Mouse (Mus musculus): ENCODE measurements around the gene Nme4. TPM values are rescaled to one million over a fixed set of nuclear protein-coding genes. Genes with fewer than 3 reads are reported as not detected.

Gene Nme4
- polyA plus RNA-seq, 1 experiment from 2014 or later, result 122 TPM

DNA sequence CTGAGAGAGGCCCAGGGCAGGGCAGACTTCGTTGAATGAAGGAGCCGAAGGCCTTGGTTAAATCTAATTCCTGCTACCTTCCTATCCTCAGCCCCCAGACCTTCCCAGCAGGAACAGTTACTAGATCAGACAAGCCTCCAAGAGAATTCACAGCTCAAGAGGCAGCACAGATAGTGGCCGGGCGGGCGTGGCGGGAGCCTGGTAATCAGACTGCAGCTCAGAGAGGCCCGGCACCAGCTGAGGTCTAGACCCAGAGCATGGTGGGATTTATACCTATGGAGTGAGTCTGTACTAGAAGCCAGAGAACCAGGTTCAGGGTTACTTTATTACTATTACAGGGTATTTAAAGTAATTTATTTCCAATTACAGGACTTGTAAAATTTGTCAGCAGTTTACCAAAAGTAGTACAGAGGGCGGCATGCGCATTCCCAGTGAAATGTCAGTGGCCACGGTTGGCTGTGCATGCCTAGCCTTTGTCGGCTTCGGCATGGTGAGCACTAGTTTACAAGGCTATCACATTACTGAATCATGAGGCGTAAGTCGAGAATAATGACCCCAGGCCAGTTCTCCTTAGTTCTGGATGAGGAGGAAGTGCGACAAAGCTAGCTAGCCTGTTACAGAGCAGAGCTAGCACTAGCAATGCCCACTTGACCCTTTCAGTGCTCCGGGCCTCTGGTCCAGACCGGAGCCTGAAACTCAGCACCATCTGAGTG lies 41.1 kb downstream of the Nme4 start:
- no peak overlapping the region for H3K9ac ChIP-seq
- H3K9me3 ChIP-seq, result no peaks in the 10 kb centered on the region
- no peak overlapping the region for H3K27ac ChIP-seq
- H3K4me3 ChIP-seq, result no peak overlapping the region
- H3K36me3 ChIP-seq, result peaks cover 29% of the 10 kb centered on the region
- 47% methylated on average over 17 of the region's 17 CpGs for WGBS
- no peaks in the 10 kb centered on the region for H3K27me3 ChIP-seq
- ATAC-seq (ENCODE audit: insufficient number of reproducible peaks, insufficient read depth, low FRiP score, low TSS enrichment), result no peak
- no peak overlapping the region for H3K4me2 ChIP-seq (replicated peaks)
- H3K4me1 ChIP-seq, result peaks cover 13% of the 10 kb centered on the region; the same call in 1 of the 2 replicates

DNA sequence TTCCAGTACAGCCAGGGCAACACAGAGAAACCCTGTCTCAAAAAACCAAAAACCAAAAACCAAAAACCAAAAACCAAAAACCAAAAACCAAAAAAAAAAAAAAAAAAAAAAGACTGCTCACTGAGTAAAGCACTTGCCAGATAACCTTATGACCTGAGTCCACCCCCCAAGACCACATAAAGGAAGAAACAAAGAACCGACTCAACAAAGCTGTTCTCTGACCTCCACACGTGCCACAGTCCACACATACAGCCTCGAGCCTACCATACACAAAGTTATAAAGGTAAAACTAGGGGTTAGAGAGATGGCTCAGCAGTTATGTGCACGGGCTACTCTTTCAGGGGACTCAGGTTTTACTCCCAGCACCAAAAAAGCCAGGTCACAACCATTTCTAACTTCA lies 42.7 kb downstream of the Nme4 start:
- ATAC-seq (ENCODE audit: insufficient number of reproducible peaks, insufficient read depth, low FRiP score, low TSS enrichment), result no peak
- Histone ChIP-seq H3K27me3 (no peaks in the 10 kb centered on the region), H3K4me1 (peaks cover 13% of the 10 kb centered on the region; the same call in 1 of the 2 replicates), H3K4me2 (replicated peaks) (no peak overlapping the region), H3K9me3 (no peaks in the 10 kb centered on the region), H3K4me3 (no peak overlapping the region), H3K27ac (no peak overlapping the region), H3K36me3 (peaks cover 22% of the 10 kb centered on the region; the same call in 1 of the 2 replicates), H3K9ac (no peak overlapping the region)
- 94% methylated on average over 4 of the region's 4 CpGs for WGBS

DNA sequence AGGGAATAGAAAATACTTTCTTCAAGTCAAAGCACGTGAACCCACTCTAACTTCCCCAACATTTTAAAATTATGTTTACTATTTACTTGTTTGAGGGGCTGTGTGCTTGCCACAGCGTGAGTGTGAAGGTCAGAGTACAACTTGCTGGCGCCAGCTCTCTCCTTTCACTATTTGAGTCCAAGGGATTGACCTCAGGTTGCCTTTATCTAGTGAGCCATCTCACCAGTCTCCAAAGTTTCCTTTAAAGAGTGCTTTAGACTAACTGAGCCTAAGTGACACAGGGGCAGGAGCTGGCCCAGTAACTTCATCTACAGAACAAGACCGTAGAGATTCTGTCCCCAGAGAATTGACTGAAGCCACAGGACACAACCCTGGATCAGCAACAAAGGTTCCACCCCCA lies 43.3 kb downstream of the Nme4 start:
- no peaks in the 10 kb centered on the region for H3K27me3 ChIP-seq
- no peaks in the 10 kb centered on the region for H3K9me3 ChIP-seq
- H3K9ac ChIP-seq, result no peak overlapping the region
- ATAC-seq (ENCODE audit: insufficient number of reproducible peaks, insufficient read depth, low FRiP score, low TSS enrichment), result no peak
- H3K4me2 ChIP-seq (replicated peaks), result no peak overlapping the region
- WGBS, result 88% methylated on average over 4 of the region's 4 CpGs
- H3K4me1 ChIP-seq, result peaks cover 13% of the 10 kb centered on the region; the same call in 1 of the 2 replicates
- H3K27ac ChIP-seq, result no peak overlapping the region
- no peak overlapping the region for H3K4me3 ChIP-seq
- H3K36me3 ChIP-seq, result peaks cover 22% of the 10 kb centered on the region; the same call in 1 of the 2 replicates

DNA sequence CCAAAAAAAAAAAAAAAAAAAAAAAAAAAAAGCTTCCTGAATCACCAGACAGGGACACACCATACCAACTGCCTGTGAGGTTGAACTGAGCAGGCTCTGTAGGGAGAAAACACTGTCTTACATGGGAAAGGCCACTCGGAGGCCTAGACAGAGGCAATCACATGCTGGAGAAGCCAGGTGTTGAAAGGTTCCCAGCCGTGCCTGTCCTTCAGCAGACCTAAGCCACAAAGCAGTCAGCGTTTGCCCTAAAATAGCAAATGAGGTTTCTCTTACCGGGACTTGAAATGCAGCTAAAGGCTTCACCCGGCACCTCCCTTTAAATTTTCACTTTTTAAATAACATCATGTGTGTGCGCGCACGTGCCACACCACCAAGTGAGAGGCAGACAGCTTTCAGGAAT lies 47.3 kb downstream of the Nme4 start:
- no peak overlapping the region for H3K4me3 ChIP-seq
- H3K9ac ChIP-seq, result no peak overlapping the region
- no peaks in the 10 kb centered on the region for H3K4me1 ChIP-seq
- WGBS, result 86% methylated on average over 8 of the region's 8 CpGs
- H3K9me3 ChIP-seq, result no peaks in the 10 kb centered on the region
- ATAC-seq (ENCODE audit: insufficient number of reproducible peaks, insufficient read depth, low FRiP score, low TSS enrichment), result no peak
- no peak overlapping the region for H3K27ac ChIP-seq
- peaks cover 3% of the 10 kb centered on the region; the same call in 1 of the 2 replicates for H3K36me3 ChIP-seq
- no peaks in the 10 kb centered on the region for H3K27me3 ChIP-seq
- H3K4me2 ChIP-seq (replicated peaks), result no peak overlapping the region

DNA sequence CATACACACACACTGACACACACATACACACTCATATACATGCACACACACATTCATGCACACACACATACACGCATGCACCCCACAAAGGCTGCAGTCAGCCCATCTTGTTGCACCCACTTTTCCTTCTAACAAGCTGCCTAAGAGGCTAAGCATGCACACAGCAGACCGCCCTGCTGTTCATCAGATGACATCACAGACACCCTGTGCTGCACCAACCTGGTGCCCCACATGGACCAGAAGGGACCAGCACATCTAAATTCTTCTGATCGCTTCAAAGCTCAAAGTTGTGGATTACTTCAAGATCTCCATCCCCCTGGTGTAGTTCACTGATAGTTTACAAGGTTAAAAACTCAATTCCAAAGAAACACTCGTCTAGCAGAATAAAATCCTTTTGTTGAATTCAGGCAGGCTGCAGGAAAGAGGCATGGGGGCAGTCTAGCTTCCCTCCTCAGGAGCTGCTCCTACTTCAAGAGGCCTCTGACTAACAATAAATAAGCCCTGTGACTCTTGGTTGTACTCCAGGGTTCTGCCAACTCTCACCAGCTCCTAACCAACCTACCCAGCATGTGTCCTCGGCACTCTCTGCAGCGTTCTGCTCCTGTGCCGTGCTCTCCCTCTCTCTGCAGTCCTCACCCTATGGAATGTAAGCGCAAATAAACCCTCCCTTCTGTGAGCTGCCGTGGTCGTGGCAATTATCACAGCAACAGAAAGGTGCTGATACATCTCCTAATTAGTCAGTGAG lies 49.0 kb downstream of the Nme4 start:
- ATAC-seq (ENCODE audit: insufficient number of reproducible peaks, insufficient read depth, low FRiP score, low TSS enrichment), result no peak
- Histone ChIP-seq H3K4me1 (no peaks in the 10 kb centered on the region), H3K9me3 (no peaks in the 10 kb centered on the region), H3K9ac (no peak overlapping the region), H3K27ac (no peak overlapping the region), H3K4me2 (replicated peaks) (no peak overlapping the region), H3K4me3 (no peak overlapping the region), H3K36me3 (0 out of 2 replicates have a peak, but pooled peaks cover 3% of the 10 kb centered on the region), H3K27me3 (no peaks in the 10 kb centered on the region)
- WGBS, result 62% methylated on average over 10 of the region's 10 CpGs

DNA sequence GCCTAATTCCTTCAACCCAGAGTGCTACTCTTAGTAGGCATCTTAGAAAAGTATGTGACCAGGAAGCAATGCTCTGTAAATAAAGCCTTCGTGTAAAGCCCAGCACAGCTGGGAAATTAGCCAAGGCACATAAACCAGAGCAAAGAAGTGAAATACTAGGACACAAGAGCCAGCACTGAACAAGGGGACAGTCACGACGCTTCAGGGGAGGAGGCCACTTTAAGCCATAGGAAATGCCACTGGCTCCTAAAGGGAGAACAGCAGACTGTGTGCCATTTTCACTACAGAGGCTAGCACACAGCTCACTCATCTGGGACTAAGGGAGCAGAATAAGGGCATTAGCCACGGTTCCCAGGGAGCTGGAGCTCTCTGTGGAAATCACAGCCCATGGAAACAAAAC lies 50.1 kb downstream of the Nme4 start:
- no peak overlapping the region for H3K4me2 ChIP-seq (replicated peaks)
- H3K9me3 ChIP-seq, result no peaks in the 10 kb centered on the region
- H3K27me3 ChIP-seq, result no peaks in the 10 kb centered on the region
- H3K4me1 ChIP-seq, result no peaks in the 10 kb centered on the region
- WGBS, result 60% methylated on average over 4 of the region's 4 CpGs
- 0 out of 2 replicates have a peak, but pooled peaks cover under 1% of the 10 kb centered on the region for H3K36me3 ChIP-seq
- ATAC-seq (ENCODE audit: insufficient number of reproducible peaks, insufficient read depth, low FRiP score, low TSS enrichment), result no peak
- H3K27ac ChIP-seq, result no peak overlapping the region
- H3K4me3 ChIP-seq, result no peak overlapping the region
- no peak overlapping the region for H3K9ac ChIP-seq

DNA sequence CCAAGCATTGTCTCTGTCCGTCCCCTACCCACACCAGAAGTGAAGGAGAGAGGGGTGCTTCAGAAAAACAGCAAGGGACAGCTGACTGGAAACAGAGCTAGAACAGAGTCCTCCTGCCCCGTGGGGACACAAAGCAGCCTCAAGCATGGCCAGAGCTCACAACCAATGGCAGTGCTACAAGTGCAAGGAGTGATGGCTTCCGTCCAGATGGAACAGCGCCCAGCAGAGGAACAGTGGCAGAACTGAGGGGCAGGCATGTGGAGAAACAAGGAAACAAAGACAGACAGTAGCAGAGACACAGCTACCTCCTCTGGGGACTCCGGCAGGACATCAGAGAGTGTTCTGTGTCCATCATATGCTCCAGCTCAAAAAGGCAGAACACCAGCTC lies 52.2 kb downstream of the Nme4 start:
- Histone ChIP-seq H3K36me3 (no peaks in the 10 kb centered on the region), H3K27ac (no peak overlapping the region), H3K4me3 (no peak overlapping the region), H3K27me3 (no peaks in the 10 kb centered on the region), H3K9me3 (no peaks in the 10 kb centered on the region), H3K9ac (no peak overlapping the region; the same call in 1 of the 2 replicates), H3K4me2 (replicated peaks) (no peak overlapping the region), H3K4me1 (no peaks in the 10 kb centered on the region)
- 70% methylated on average over 5 of the region's 5 CpGs for WGBS
- no peak for ATAC-seq (ENCODE audit: insufficient number of reproducible peaks, insufficient read depth, low FRiP score, low TSS enrichment)

DNA sequence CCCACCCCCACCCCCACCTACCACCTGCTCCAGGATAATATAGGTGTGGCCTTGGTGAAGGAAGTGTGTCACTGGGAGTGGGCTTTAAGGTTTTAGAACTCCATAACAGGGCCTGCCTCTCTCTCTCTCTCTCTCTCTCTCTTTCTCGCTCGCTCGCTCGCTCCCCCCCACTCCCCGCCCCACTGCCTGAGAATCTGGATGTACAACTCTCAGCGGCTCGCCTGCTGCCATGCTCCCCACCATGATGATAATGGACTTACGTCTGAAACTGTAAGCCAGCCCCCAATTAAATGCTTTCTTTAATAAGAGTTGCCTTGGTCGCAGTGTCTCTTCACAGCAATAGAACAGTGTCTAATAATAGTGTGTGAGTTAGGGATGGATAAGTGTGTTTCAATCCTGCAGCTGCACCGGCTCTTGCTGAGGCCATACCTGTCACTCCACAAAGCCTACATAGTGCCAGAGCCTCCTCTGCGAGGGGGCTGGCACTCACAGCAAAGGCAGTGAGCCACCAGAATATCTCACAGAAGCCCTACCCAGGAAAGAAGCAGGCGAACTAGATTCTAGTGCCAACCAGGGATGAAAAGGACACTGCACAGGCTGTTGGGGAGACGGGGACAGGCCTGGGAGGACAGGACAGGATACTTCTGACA lies 52.7 kb downstream of the Nme4 start:
- no peaks in the 10 kb centered on the region for H3K4me1 ChIP-seq
- H3K4me3 ChIP-seq, result no peak overlapping the region
- no peak overlapping the region for H3K4me2 ChIP-seq (replicated peaks)
- H3K27me3 ChIP-seq, result no peaks in the 10 kb centered on the region
- no peak overlapping the region for H3K27ac ChIP-seq
- H3K9ac ChIP-seq, result no peak overlapping the region
- 0 out of 2 replicates have a peak, but pooled peaks cover 1% of the 10 kb centered on the region for H3K36me3 ChIP-seq
- 74% methylated on average over 13 of the region's 13 CpGs for WGBS
- no peak for ATAC-seq (ENCODE audit: insufficient number of reproducible peaks, insufficient read depth, low FRiP score, low TSS enrichment)
- H3K9me3 ChIP-seq, result no peaks in the 10 kb centered on the region

Other genes with a start within 250 kb of the Nme4 start
- 36.3 and 42.0 TPM in 2 replicates for gene Wdr90, start 234.1 kb downstream of the Nme4 start, polyA plus RNA-seq (2016; fragmentation: Nextera tagmentation; extraction: Ambion mirVana)
- gene Mcrip2, start 226.8 kb downstream of the Nme4 start, polyA plus RNA-seq (2016; fragmentation: Nextera tagmentation; extraction: Ambion mirVana), result 9.0 and 10.1 TPM in 2 replicates
- gene Mettl26, start 220.5 kb downstream of the Nme4 start, polyA plus RNA-seq (2016; fragmentation: Nextera tagmentation; extraction: Ambion mirVana), result 56.8 and 57.0 TPM in 2 replicates
- 0.45 and 0.62 TPM in 2 replicates for gene Wfikkn1, start 214.7 kb downstream of the Nme4 start, polyA plus RNA-seq (2016; fragmentation: Nextera tagmentation; extraction: Ambion mirVana)
- 37.4 and 40.9 TPM in 2 replicates for gene Rab40c, start 175.9 kb downstream of the Nme4 start, polyA plus RNA-seq (2016; fragmentation: Nextera tagmentation; extraction: Ambion mirVana)
- gene Pigq, start 150.7 kb downstream of the Nme4 start, polyA plus RNA-seq (2016; fragmentation: Nextera tagmentation; extraction: Ambion mirVana), result 49.9 and 51.7 TPM in 2 replicates
- 0.14 and 0.69 TPM in 2 replicates for gene Nhlrc4, start 150.6 kb downstream of the Nme4 start, polyA plus RNA-seq (2016; fragmentation: Nextera tagmentation; extraction: Ambion mirVana)
- 0.14 and 0.20 TPM in 2 replicates for gene A930017K11Rik, start 143.0 kb downstream of the Nme4 start, polyA plus RNA-seq (2016; fragmentation: Nextera tagmentation; extraction: Ambion mirVana)
- 33.1 and 34.6 TPM in 2 replicates for gene Capn15, start 109.8 kb downstream of the Nme4 start, polyA plus RNA-seq (2016; fragmentation: Nextera tagmentation; extraction: Ambion mirVana)
- gene Rab11fip3, start 26.0 kb downstream of the Nme4 start, polyA plus RNA-seq (2016; fragmentation: Nextera tagmentation; extraction: Ambion mirVana), result 30.4 and 33.1 TPM in 2 replicates
- gene Decr2, start 5.3 kb downstream of the Nme4 start, polyA plus RNA-seq (2016; fragmentation: Nextera tagmentation; extraction: Ambion mirVana), result 38.5 and 39.0 TPM in 2 replicates
- 0.99 and 1.3 TPM in 2 replicates for gene Tmem8, start 17.7 kb upstream of the Nme4 start, polyA plus RNA-seq (2016; fragmentation: Nextera tagmentation; extraction: Ambion mirVana)
- gene Mrpl28, start 27.9 kb upstream of the Nme4 start, polyA plus RNA-seq (2016; fragmentation: Nextera tagmentation; extraction: Ambion mirVana), result 204 and 216 TPM in 2 replicates
- 15.3 and 27.8 TPM in 2 replicates for gene Axin1, start 43.1 kb upstream of the Nme4 start, polyA plus RNA-seq (2016; fragmentation: Nextera tagmentation; extraction: Ambion mirVana)
- 0.34 and 0.61 TPM in 2 replicates for gene Pdia2, start 103.5 kb upstream of the Nme4 start, polyA plus RNA-seq (2016; fragmentation: Nextera tagmentation; extraction: Ambion mirVana)
- 4.9 and 7.1 TPM in 2 replicates for gene Rgs11, start 107.3 kb upstream of the Nme4 start, polyA plus RNA-seq (2016; fragmentation: Nextera tagmentation; extraction: Ambion mirVana)
- gene Arhgdig, start 112.2 kb upstream of the Nme4 start, polyA plus RNA-seq (2016; fragmentation: Nextera tagmentation; extraction: Ambion mirVana), result 20.7 and 22.9 TPM in 2 replicates
- gene Fam234a, start 148.6 kb upstream of the Nme4 start, polyA plus RNA-seq (2016; fragmentation: Nextera tagmentation; extraction: Ambion mirVana), result 37.9 and 40.8 TPM in 2 replicates
- 153 and 155 TPM in 2 replicates for gene Luc7l, start 157.3 kb upstream of the Nme4 start, polyA plus RNA-seq (2016; fragmentation: Nextera tagmentation; extraction: Ambion mirVana)